Mouse (Mus musculus) liver, adult 2 months (tissue): ENCODE results near the gene Cacnb1.

Source experiments
- CTCF ChIP-seq: fragments of 200-500 bp; IDR thresholded peaks from 2 replicates; pipeline ENCODE4 v1.5.1; 2011; ENCODE audit warnings: low read depth, low read length, control low read depth
- POLR2A ChIP-seq: fragments of 200-500 bp; IDR thresholded peaks from 2 replicates; pipeline ENCODE4 v1.6.1; 2011; ENCODE audit warnings: low read length, control low read depth; ENCODE audit not compliant: insufficient read depth; ENCODE audit errors: extremely low read depth

- TF ChIP-seq CTCF (no peak), POLR2A (no peak)
Measured at GRCm38 (mm10) chr11:98030701-98031442, 8.0 kb upstream of the Cacnb1 start.
